Mouse (Mus musculus): ENCODE results near the gene 4930523C07Rik. TPM values are rescaled to one million over a fixed set of nuclear protein-coding genes. Genes with fewer than 3 reads are reported as not detected.

The 4930523C07Rik gene
- total RNA-seq, 2 experiments from 2014 or later = 4.4 to 6.2 TPM

DNA sequence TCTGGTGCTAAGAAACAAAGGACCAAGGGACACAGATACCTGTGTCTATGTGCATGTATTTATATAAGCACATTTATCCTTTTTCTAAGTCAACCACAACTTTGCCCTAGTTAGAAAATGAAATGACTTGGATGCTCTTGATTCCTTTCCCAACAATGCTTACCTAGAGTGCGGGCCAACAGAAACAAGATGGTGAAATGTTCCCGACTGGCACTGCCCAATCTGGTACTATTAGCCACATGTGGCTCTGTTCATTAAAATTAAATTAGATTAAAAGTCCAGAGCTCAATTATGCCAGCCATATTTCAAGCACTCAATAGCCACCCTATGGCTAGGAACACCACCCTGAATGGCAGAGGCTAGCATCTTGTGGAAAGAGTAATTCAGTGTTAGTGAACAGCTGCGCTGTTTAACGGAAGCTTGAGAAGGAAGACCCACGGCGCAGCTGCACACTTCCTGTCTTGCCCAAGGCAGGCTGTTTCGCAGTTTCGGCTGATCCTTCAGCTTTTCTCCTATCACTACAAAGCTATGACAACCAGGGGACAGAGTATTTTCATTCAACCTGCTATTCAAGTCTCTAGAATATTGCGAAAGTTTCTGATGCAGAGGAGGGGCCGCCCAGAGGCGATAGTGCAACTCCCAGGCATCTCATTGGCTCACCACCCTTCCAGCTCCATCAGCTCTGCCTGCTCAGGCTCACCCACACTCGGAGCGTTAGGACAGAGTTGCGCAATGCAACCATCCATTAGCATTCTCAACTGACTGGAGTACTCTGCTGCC lies 34.9 kb downstream of the 4930523C07Rik start:
- no peak for DNase-seq (ENCODE audit: low spot score in 2 of 2)
- intact Hi-C loops (cut with DNase I) = loop anchor here (5.0 kb wide), 1 partner anchor 557 kb away; the partner anchor contains the start of gene Tnr

DNA sequence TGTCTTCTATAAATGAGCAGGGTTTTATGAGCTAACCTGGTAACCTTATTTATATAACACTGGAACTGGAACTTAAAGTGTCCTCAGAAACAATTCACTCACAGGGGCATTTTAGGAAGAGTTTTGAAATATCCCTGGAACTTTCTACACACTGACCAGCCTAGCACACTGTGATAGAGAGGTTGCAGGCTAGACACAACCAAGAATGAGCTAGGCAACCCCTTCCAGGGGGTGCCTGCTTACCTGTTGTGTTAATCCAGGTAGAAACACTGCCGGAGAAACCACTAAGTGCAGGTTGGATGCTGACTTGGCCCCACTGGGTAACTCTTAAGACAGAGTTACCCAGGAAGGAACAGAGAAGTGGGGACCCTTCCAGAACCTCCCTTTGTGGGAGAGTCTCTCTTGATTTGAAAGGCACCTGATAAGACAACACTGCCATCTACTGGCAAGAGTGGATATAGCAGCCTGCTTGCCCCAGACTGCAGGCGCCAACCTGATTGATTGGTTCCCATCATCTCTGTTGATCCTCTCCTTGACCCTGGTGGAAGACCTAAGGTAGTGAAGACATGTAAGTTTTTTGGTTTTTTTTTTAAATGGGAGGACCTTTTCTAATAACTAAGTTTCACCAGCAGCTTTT lies 36.7 kb downstream of the 4930523C07Rik start:
- DNase-seq (ENCODE audit: low spot score in 2 of 2) = peak; percentile 79 to 90
- intact Hi-C loops (cut with DNase I) = loop anchor here (2.0 to 10.0 kb wide), 5 partner anchors 166 to 848 kb away; partner anchors contain the start of gene Cop1

DNA sequence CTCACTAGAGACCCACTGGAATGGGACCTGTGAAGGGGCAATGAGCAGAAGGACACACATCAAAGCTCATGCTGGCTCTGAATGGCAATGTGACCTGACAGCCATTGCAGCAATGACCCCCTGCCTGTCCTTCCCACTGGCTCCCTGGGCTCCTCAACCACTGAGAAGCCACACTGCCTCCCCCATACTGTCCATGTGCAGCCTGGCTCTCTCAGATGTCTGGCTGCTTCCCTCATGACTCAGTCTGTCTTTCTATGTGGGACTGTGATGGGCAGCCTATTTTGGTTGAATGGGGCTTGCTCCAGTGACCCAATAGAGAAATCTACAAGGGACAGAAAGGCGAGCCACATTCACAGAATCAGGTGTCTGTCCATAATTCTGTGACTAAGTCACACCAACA lies 38.5 kb downstream of the 4930523C07Rik start:
- DNase-seq (ENCODE audit: low spot score in 2 of 2) = no peak
- intact Hi-C loops (cut with DNase I) = loop anchor here (5.0 to 10.0 kb wide), 4 partner anchors 168 to 790 kb away; no protein-coding TSS in a partner anchor

DNA sequence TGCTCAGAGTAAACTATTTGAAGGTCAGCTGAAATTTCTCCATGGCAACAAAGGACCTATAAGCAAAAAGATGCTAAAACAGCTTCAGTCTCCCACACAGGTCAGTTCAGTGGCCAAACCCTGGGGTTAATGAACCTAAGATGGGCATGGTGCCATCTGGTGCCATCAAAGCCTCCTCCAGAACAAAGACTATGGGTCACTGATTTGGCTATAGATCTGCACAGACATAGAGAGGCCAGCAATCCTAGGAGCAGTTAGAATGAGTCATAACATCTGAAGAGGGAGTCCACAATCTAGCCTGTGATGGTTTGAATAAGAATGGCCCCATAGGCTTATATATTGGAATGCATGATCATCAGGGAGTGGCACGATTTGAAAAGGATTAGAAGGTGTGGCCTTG lies 40.1 kb downstream of the 4930523C07Rik start:
- no peak for DNase-seq (ENCODE audit: low spot score in 2 of 2)
- intact Hi-C loops (cut with DNase I) = loop anchor here (5.0 to 10.0 kb wide), 4 partner anchors 169 to 792 kb away; no protein-coding TSS in a partner anchor

DNA sequence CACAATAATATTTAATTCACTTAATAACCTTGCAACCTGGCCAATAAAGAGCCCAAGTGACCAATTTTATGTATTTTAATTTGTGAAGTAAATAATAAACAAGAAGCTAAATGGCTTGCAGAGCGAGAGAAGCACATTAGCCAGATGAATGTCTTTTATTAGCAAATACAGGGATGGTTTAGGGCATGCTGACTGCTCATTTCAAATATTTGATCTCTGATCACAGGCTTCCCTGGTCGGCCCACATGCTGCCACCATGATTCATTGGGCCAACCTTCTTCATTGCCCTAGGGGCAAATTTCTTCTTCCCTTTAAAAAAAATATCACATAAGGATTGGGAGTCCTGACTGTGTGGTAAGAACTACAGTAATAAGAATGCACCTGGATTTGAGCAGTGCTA lies 42.5 kb downstream of the 4930523C07Rik start:
- no peak for DNase-seq (ENCODE audit: low spot score in 2 of 2)
- intact Hi-C loops (cut with DNase I) = loop anchor here (10.0 kb wide), 2 partner anchors 172 to 402 kb away; no protein-coding TSS in a partner anchor

DNA sequence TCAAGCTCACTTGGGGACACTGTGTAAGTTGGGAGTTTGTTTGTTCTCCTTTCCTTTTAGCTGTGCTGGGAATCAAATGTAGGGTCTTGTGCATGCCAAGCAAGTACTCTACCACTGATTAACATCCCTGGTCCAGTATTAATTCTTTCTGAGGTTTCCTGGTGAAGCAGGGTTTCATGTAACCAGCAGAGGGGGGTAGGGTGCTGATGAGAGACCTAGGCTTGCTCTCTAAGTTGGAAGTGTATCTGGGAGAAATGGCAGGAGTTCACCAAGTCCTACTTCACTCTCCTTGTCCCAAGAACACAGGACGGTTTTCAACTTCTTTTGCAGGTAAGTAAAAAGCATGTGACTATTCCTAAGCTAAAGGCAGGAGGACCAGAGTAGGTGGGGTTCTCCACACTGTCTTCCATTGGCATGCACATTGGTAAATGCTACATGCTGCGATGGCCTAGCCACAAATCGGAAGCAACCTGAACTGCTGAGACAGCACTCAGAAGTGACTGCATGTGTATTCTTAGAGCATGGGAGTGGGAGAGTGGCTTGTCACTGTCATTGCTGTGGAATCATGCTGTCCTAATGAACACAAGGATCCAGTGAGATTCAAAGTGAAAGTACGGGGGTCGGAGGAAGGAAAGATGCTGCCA lies 55.6 kb downstream of the 4930523C07Rik start:
- intact Hi-C loops (cut with DNase I) = loop anchor here (5.0 kb wide), 1 partner anchor 83 kb away; no protein-coding TSS in a partner anchor
- DNase-seq (ENCODE audit: low spot score in 2 of 2) = no peak

DNA sequence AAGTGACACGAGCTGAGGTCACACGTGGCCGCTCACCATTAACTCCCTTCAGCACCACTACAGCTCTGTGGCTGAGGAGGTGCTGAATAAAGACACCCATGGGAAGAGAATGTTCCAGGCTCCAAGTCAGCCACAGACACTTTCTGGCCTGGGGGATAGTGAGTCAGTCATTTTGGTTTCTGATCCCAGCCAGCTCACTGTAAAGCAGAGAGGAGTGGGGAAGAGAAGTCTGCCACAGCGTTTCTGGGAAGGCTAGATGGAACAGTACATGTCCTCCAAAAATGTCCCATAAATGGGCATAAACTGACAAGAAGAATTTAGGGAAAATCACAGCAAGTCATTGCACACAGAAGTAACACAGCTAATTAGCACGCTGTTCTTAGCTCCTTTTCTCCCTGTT lies 56.8 kb downstream of the 4930523C07Rik start:
- peak; percentile 31 to 50 for DNase-seq (ENCODE audit: low spot score in 2 of 2)
- intact Hi-C loops (cut with DNase I) = loop anchor here (5.0 kb wide), 1 partner anchor 81 kb away; no protein-coding TSS in a partner anchor

DNA sequence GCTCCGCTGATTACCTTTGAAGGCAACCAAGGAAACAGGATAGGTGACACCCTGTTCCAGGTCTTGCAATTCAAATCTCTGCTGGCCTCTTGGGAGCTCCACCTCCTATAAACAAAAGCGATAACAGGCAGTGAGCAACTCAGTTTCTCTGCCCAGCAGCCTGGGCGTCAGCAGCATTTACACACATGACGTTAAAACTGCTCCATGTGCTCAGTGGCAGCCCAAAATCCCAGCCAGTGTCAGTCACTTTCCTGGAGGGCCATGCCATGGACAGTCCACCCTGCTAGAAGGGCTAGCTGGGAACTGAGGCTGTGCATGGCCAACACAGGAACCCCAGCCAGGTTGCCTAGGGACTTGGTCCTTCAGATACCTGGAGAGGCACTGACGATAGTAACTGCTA lies 61.2 kb downstream of the 4930523C07Rik start:
- no peak for DNase-seq (ENCODE audit: low spot score in 2 of 2)
- intact Hi-C loops (cut with DNase I) = no loop called here

DNA sequence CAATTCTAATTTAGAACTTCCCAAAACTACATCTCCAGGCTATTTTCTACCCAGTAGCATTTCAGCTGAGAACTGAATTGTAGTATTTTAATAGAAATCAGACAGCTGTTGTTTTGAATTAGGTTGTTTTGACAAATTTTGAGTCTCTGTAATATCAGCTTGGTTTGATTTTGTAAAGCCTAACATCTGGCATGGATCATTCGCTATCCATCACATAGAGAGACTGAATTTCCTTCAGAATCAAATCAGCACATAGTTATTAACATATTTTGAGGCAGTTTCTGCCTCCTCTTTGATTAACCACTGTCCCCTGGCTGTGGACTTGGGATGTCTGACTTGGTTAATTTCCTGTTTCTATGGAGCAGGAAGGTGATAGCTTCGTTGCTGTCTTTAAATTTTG lies 64.4 kb downstream of the 4930523C07Rik start:
- intact Hi-C loops (cut with DNase I) = no loop called here
- no peak for DNase-seq (ENCODE audit: low spot score in 2 of 2)

DNA sequence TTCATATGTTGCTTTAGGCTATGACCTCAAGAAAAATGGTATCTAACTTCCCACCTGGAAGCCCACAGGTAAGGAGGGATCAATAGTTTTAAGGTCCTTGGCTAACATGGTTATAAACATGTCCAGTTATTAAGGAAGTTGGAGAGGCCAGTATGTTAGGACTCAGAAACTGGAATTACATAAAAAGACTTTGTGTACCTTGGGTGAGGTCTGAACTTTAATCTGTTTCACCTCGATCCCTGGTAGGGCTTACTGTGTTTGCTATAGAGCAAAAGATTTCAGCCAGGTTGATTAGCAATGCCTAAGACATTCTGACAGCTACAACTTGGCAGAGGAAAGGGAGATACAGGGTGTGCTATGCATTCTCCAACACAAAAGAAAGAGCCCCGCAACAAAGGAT lies 79.8 kb downstream of the 4930523C07Rik start:
- intact Hi-C loops (cut with DNase I) = no loop called here
- DNase-seq (ENCODE audit: low spot score in 2 of 2) = no peak

Other genes with a start within 250 kb of the 4930523C07Rik start
- under 1 TPM; 0.32 to 0.33 TPM for gene Tnn, start 109.2 kb downstream of the 4930523C07Rik start, total RNA-seq (2021)
- gene Mrps14, start 150.8 kb downstream of the 4930523C07Rik start, total RNA-seq (2021) = 10 to 100 TPM; 57.8 to 58.5 TPM
- gene Cacybp, start 168.5 kb downstream of the 4930523C07Rik start, total RNA-seq (2021) = 10 to 100 TPM; 85.4 to 97.1 TPM